2 mouse cellular contexts compared by ENCODE assay signal in the genomic region with DNA sequence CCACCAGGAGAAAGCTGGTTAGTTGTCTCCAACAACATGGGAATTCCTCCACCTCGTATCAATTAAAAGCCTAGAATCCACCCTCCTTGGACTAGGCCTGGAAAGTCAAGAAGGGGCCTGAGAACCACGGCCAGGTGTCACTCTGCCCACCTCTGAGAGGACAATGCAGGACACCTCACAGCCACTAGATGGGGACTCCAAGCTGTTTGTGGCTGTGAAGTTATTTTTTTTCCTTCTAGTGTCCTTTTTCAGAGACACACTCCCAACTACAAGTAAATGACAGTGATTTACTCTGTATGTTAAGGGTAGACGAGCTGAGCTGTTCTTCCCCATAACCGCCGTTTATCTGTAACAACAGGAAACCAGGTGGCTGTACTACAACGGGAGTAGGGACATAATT.
TF ChIP-seq lines count a peak whose summit lies in the region.

No protein-coding gene starts in this region.

TF ChIP-seq in CH12.LX, 34 proteins besides CTCF, POLR2A, EP300 and RAD21:
- TF ChIP-seq USF2 (conservative IDR thresholded peaks at IDR 0.05; ENCODE audit: low read depth, low read length), result no peak
- no peak for TF ChIP-seq KAT2A (IDR thresholded peaks at IDR 0.05; ENCODE audit: insufficient replicate concordance, low read length)
- peak; percentile 63 for TF ChIP-seq ZNF384 (IDR thresholded peaks at IDR 0.05; ENCODE audit: low read depth, low read length)
- TF ChIP-seq ETS1 (conservative IDR thresholded peaks at IDR 0.05; ENCODE audit: low read depth, low read length), result no peak
- TF ChIP-seq NRF1 (IDR thresholded peaks at IDR 0.05; ENCODE audit: low read depth, low read length), result no peak
- TF ChIP-seq SMC3 (IDR thresholded peaks at IDR 0.05; ENCODE audit: low read depth, low read length), result peak; percentile 57

TF ChIP-seq in MEL, 35 proteins besides CTCF, POLR2A, EP300 and RAD21:
- TF ChIP-seq SMC3 (IDR thresholded peaks at IDR 0.05; ENCODE audit: low read depth, low read length), result peak; percentile 34; the same call in 1 of the 2 replicates
- TF ChIP-seq MAFK (IDR thresholded peaks at IDR 0.05; ENCODE audit: borderline replicate concordance, low read depth, low read length), result no peak
- TF ChIP-seq ZKSCAN1 (IDR thresholded peaks at IDR 0.05; ENCODE audit: low read depth, low read length), result no peak
- no peak for TF ChIP-seq TCF12 (IDR thresholded peaks at IDR 0.05; ENCODE audit: low read depth, low read length)
- no peak for TF ChIP-seq USF2 (IDR thresholded peaks at IDR 0.05; ENCODE audit: borderline replicate concordance in 1 of 2, insufficient read depth in 1 of 2, low read depth in 1 of 2, low read length in 2 of 2)
- TF ChIP-seq ZNF384 (IDR thresholded peaks at IDR 0.05; ENCODE audit: low read depth, low read length), result peak; percentile 21; the same call in 1 of the 2 replicates
- TF ChIP-seq E2F4 (IDR thresholded peaks at IDR 0.05; ENCODE audit: borderline replicate concordance, low read depth, low read length), result no peak
- no peak for TF ChIP-seq MAX (IDR thresholded peaks at IDR 0.05; ENCODE audit: low read length)
TF ChIP-seq in MEL: peak in this region for 2.
